Mouse (Mus musculus): Measurements from ENCODE around the gene 1700113H08Rik. TPM values are rescaled to one million over a fixed set of nuclear protein-coding genes. Genes with fewer than 3 reads are reported as not detected.

Gene 1700113H08Rik
- total RNA-seq, 2 experiments from 2014 or later: not detected

DNA sequence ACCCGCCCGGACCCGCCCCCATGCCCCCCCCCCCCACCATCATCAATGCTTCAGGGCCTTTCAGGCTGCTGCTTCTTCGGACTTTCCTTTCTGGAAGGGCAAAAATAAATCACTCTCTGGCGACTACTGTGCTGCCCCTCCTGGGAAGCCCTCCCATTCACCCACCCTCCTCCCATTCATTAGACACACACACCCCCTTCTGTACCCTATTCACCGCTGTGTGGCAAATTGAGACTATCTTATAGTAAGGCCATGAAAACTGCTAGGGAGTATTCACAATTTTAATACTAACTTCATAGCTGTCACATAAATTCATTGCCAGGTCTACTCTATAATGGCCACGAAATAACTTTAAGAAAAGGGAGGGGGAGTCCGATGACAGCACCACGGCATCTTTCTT is 1.1 kb downstream of the 1700113H08Rik start:
- no peak for DNase-seq (ENCODE audit: low spot score in 2 of 2)

DNA sequence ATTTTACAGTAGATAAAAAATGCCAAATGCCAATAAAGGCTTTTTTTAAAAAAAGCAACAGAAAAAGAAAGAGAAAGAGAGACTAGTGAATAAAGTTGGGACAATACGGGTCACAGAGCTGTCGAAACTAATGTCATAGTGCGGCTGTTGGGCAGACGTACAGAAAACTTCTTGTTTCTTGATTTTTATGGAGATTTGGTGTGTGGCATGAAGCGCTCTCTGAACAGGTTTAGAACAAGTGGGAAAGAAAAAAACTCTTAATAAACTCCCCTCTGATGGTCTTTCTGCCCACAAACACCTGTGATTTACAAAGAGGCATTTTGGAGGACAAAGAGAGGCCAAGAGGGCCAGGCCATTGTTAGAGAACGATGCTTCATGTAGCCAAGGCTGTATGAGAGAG is 1.6 kb downstream of the 1700113H08Rik start:
- DNase-seq (ENCODE audit: low spot score in 2 of 2): no peak

DNA sequence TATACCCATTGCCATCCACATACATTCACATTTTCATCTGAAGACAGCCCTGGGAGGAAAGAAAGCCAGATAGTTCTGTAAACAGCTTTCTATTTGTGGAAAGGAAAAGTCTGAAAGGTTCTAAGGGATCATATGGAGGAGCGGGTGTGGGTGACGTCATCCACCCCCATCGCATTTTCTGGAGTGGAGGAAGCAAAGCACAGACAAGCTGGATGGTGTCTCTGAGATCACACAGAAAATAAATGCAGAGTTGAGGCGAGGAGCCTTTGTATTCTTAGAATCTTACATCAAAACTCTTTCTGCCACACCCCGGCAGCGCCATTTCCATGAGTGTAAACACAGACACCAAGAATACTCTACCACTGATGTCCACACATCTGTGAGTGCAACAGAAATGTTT is 26.4 kb downstream of the 1700113H08Rik start:
- DNase-seq (ENCODE audit: low spot score in 2 of 2): no peak

DNA sequence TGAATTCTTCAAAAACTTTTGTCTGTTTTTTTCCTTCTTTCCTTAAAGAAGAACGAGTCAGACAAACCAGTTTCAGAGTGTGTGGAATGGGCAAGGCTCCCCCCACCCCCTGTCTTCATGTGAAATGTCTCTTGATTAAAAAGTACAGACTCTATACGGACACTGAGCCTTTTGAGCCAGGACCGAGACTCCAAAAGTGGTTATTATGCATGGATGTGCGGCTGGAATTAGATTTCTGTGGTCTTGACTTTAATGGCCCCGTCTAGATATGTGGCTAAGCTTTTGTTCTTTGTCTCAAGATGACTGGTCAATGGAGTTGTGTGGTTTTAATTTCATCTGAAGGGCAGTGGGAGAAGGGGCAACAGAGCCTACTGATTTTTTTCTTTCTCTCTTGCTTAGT is 29.8 kb downstream of the 1700113H08Rik start:
- DNase-seq (ENCODE audit: low spot score in 2 of 2): no peak

DNA sequence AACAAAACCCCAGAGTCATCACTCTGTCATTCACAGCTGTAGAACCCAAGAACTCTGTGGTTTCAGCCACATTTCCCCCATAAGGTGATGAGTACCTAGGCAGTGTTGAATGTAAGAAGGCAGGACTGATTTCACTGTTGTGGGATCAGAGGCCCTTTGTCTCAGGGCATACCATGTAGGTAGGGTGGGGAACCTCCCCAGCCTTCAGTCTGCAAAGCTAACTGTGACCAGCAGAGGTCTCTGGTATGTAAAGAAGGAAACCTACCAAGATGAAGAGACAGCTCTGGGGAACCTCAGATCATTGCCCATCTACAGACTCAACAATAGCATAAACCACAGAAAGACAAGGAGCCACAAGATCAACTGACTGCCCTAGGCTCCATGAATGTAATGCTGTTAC is 36.4 kb downstream of the 1700113H08Rik start:
- DNase-seq (ENCODE audit: low spot score in 2 of 2): no peak

GRCm38 (mm10) chr10:87098722-87099121 is 40.9 kb downstream of the 1700113H08Rik start:
- no peak for DNase-seq (ENCODE audit: low spot score in 2 of 2)

DNA sequence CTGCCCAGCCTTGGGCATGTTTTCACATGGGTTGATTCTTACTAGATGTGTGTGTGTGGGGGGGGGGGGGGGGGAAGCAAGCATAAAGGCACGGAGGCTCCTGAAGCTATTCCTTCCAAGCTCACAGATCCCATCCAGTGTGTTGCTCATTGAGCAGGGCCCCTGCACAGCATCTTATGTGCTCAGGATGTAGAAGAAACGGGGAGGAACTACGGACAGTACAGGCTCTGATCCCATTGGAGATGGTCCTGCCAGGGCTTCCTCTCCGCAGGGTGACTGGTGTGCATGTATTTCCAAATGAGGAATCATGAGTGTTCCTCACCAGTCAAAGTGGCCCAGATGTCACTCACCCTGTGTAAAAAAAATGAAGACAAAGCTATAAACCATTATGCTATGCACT is 42.8 kb downstream of the 1700113H08Rik start:
- DNase-seq (ENCODE audit: low spot score in 2 of 2): no peak

GRCm38 (mm10) chr10:87101265-87101950 is 43.6 kb downstream of the 1700113H08Rik start:
- DNase-seq (ENCODE audit: low spot score in 2 of 2): no peak

DNA sequence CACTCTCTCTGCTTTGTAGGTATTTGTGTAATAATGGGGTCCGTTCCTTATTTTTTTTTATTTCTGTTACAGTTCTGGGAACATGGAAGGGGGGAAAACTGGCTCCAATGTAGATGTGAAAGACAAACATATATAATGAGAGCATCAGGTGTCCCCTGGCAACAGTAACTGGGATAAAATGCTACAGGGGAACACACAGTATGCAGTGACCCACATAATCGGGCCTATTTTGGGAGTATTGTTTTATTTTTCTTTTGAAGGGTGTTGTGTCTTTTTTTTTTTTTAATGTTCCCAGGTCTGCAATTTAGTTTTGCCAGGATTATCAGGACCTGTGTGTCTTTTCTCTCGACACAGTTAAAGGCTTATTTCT is 44.1 kb downstream of the 1700113H08Rik start:
- no peak for DNase-seq (ENCODE audit: low spot score in 2 of 2)

DNA sequence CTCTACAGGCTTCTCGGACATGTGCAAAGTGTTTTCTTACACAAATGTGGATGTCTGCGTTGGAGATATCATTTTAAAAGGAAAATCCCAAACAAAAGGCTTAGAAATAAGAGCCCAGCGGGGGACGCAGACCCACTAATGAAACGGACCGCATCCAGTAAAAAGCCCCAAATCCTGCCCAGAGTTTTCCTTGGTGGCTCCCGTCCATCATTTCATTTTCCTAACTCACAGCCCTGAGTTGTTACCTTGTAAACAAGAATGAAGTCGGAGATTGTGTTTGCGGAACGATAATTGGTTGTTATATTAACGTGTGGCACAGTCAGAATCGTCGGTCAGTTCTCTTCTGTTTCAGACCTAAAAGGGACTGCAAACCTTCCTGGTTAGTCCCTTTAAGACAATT is 44.6 kb downstream of the 1700113H08Rik start:
- DNase-seq (ENCODE audit: low spot score in 2 of 2): no peak

DNA sequence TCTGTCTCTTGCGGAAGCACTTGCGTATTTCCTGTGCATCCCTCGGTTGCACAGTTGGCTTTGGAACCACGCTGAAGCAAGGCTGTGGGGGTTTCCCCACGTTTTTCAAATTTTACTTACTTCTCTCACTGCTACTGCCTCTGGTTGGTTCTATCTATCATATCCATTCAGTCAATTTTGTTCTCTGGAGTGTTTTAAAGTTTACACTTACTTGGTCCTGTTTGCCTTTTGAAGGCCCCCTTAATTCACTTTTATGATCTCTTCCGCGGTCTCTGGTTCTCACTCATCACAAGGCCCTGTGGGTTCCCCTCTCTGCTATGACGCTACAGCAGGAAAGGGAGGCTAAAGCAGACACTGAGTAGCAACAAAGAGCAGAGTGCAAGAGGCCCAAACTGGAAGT is 45.4 kb downstream of the 1700113H08Rik start:
- DNase-seq (ENCODE audit: low spot score in 2 of 2): no peak

DNA sequence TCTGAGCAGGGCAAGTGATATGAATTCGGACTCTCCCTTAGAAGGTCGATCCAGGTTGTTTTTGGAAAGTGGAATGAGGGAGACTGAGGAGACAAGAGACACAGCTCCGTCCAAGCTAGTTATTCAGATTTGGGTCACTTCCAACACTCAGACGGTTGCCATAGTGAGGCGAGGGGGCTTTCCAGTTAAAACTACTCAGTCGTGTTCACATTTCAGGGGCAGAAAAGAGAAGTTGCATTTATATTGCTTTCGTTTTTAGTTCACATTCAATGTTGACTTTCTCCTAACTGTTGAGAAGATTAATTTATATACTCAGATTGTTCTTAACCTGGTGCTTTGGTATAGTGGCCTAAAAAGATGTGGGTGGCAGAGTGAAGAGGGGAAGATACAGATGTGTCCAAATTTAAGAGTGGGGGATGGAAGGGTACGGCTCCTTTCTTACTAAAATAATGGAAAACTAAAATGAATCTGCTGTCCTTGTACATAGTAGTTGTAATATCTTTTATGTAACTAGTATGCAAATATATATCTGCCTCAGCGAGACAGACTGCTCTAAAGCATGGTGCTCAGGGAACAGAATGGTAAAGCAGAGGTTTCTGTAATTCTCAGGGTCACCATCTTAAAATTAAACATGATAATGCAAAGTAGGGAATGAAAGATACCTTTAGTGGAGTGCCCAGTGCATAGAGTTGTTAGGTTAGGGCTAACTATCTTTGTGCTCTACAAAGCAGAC is 49.9 kb downstream of the 1700113H08Rik start:
- no peak for DNase-seq (ENCODE audit: low spot score in 2 of 2)

DNA sequence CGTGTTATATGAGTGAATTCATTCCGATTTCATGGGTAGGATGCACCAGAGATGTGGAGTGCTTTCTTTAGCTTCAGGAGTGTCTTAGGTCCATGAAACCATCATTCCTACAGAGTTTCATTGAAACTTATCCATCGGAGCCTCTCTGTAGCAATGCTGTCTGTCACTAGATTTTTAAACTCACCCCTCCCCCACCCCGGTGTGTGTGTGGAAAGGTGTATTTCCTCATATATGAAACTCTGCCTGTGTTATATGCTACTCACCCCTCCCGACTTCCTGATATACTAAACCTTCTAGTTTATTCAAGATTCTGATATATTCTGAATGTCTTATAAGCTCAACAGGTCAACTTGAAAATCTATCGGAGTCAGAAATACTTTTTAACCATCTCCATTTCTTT is 50.5 kb downstream of the 1700113H08Rik start:
- no peak for DNase-seq (ENCODE audit: low spot score in 2 of 2)

DNA sequence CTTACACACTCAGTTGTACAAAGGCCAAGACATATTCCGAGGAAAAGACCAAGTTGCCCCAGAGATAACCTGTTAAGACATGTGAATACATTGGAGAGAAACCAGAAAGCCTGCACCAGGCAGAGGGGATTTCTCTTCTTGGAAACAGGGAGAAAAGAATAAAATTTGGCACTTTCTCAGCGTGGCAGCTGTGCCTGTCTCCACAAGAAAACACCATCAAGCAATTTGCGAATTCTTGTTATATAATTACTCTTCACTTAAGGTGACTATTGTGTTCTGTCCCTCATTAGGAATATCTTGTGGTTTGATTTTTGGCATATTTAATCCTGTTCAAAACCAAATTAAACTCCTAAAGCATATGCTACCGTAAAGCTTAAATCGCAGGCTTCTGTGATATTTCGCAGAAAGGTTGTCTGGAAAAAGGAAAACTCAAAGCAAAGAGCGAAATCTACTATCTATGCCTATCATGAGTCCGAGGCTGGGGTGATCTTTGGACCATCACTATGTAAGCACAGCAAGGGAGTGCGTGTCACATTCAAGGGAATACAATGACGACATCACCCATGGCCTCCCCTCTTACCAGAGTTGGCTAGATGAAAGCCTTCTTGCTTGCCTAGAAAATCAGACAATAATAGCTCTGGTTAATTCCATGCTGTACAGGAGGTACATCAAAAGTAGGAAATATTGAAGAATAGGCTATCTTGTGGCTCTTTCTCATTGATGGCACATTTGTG is 51.4 kb downstream of the 1700113H08Rik start:
- no peak for DNase-seq (ENCODE audit: low spot score in 2 of 2)

DNA sequence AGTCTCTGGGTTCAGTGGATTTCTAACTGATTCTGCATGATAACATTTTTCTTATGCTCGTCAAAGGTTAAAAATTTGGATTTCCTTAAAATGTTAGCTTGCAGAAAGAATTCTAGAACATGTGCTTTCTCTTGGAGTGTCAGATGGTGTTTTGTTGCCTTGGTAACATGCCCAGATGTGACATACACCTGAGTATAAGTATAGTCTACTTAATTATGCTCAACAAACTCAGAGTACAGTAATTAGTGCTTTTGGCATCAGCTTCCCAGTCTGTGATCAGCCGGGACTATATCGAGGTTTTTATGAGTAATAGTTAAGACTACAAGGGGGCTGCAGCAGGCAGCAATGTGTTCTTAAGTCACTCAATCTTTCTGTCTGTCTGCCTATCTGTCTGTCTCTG is 53.1 kb downstream of the 1700113H08Rik start:
- no peak for DNase-seq (ENCODE audit: low spot score in 2 of 2)

DNA sequence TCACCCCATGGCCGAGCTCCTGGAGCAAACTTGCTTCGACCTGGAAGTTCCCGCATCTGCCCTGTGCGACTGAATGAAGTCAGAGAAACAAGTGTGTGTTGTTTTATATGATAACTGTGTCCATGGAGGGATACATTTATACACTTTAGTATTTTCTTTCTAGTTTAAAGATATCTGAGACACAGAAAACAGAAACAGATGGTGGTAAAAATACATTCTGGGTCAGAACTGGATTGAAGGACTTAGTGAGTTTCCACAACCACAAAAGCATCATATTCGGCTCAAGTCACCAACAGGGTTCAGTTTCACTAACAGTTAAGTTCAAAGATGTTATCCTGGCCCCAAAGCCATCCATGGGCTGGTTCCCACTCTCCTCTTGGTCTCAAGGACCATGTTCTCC is 67.2 kb downstream of the 1700113H08Rik start:
- DNase-seq (ENCODE audit: low spot score in 2 of 2): no peak

DNA sequence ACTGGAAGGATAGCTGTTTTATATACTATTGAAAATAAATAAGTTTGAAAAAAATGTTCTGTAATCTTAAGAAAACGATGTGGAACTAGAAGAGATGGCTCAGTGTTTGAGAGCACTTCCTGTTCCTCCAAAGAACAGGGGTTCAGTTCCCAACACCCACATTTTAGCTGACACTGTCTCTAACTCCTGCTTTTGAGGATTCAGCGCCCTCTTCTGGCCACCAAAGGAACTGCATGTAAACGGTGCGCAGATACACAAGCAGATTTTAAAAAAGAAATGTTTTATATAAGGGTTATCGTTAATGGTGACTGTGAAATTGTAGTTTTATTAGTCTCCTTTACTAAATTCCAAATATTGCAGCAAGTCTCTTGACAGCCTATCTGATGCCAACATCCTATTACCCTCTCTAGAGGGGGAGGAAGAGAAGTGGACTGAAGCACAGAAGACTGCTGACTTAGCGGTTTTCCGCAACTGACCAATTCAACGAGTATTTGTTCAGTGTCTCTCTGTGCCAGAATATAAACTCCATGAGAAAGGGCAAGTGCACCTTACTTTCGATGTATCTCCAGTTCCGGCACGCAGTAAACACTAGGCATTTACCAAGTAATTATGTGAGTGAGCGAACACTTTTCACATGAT is 68.5 kb downstream of the 1700113H08Rik start:
- DNase-seq (ENCODE audit: low spot score in 2 of 2): no peak

DNA sequence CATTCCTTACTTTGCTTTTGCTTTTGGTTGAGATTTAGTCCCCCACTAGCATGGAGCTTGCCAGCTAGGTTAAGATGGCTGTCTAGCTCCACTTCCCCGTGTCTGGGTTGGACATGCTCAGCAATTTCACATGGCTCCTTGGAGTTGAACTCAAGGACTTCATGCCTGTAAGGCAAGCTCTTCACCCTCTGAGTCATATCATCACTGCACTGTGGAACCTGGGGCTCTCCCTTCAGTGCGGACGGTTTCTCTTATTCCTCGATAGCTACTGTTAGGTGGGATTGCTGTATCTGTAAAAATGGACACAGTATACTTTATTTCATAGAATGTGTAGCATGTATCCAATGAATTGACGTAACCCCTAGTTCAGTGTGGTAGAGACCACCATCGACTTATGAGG is 93.2 kb downstream of the 1700113H08Rik start:
- no peak for DNase-seq (ENCODE audit: low spot score in 2 of 2)

- no peak for DNase-seq (ENCODE audit: low spot score in 2 of 2)
Observed at GRCm38 (mm10) chr10:87153731-87154505, 96.1 kb downstream of the 1700113H08Rik start.

DNA sequence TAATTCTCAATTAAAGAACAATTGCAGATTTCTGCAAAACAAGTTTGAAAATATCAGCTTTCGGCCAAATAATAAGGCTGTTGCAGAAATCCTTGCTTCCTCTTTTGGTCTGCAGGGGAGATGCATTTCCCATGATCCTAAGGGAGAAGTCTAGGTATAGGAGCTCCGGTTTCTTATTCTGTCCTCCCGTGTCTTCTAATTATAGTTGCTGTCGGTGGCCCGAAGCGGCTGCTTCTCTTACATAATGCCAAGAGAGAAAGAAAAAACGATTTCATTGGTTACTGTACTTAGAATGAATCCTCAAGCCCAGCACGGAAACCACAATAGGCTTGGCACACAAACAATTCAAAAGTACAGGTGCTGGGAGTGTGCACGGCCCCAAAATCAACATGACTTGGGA is 101.9 kb downstream of the 1700113H08Rik start:
- no peak for DNase-seq (ENCODE audit: low spot score in 2 of 2)

GRCm38 (mm10) chr10:87196123-87196756 is 138.4 kb downstream of the 1700113H08Rik start:
- no peak for DNase-seq (ENCODE audit: low spot score in 2 of 2)
